Mouse (Mus musculus): ENCODE measurements at regions not wholly inside any gene's neighbourhood (a gene's known extent, or its start where the extent isn't known, plus 50 kb on each side); places are given as distances from the start of the nearest gene placed in this dataset.

DNA sequence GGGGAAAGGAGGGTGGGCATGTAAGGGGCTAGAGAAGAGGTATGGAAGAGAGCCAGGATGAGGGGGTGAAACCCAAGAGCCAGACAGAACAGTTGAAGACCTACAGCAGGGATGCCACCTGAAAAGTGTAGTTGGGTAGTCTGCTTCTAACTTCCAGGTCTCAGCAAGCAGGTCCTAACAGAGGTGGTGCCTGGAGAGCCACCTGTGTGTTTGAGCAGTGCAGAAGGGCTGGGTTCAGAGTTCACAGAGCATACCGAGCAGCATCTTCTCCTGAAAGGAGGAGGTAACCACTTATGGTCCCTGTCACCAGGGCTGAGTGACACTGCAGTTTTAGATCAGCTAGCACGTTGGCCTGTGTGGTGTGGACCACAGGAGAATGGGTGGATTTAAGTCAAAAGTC lies 605.3 kb downstream of the Pard3 start:
- TF ChIP-seq POLR2A (IDR thresholded peaks at IDR 0.05; ENCODE audit: low read depth, low read length), result no peak
- TF ChIP-seq CTCF (IDR thresholded peaks at IDR 0.05; ENCODE audit: borderline replicate concordance, insufficient read depth, low read length), result no peak
